Mouse (Mus musculus) small intestine, adult 2 months (tissue): Measurements from ENCODE around the gene Klhl18.

Experiments used
- CTCF ChIP-seq: fragments of 200-500 bp; IDR thresholded peaks from 2 replicates; pipeline ENCODE4 v1.5.1; 2012; ENCODE audit warnings: low read depth, mild to moderate bottlenecking, control low read depth, inconsistent platforms, low read length, moderate library complexity, mixed read lengths; ENCODE audit not compliant: insufficient replicate concordance, insufficient read length; ENCODE audit errors: extremely low read depth
- POLR2A ChIP-seq: fragments of 200-500 bp; IDR thresholded peaks from 2 replicates; pipeline ENCODE4 v1.6.1; 2012; ENCODE audit warnings: low read depth, mild to moderate bottlenecking, control low read depth, inconsistent platforms, low read length, moderate library complexity

GRCm38 (mm10) chr9:110476124-110477091 lies at the start of gene Klhl18, which contains the start of gene Kif9:
- peak; percentile 85 for TF ChIP-seq POLR2A
- TF ChIP-seq CTCF, result no peak; the same call in 1 of the 2 replicates
